Mouse (Mus musculus): ENCODE measurements at regions not wholly inside any gene's neighbourhood (a gene's known extent, or its start where the extent isn't known, plus 50 kb on each side); places are given as distances from the start of the nearest gene placed in this dataset.

DNA sequence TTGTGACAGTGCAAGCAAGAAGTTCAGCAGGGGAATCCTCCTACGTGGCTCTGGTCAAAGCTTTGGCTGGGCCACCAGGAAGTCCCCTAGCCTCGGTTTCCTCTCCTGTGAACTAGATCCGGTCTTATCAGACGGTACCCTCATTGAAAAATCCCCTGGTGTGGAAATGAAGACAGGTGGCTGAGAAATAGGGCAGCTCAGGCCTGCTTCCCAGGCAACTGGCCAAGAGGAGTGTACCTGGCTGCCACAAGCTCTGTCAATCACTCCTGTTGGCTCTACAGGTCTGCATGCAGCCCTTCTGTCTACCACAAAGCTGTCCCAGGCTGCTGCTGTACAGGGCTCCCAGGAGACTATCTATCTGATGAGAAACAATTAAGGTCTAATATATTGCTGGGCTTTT, 146.1 kb upstream of the Cxcr4 start:
- TF ChIP-seq CTCF (IDR thresholded peaks at IDR 0.05; ENCODE audit: low read depth): no peak
- TF ChIP-seq EP300 (IDR thresholded peaks at IDR 0.05; ENCODE audit: low read depth): no peak

Data from heart, postnatal 0 days (tissue).